Mouse (Mus musculus): ENCODE measurements around the gene Mroh2a. TPM values are rescaled to one million over a fixed set of nuclear protein-coding genes. Genes with fewer than 3 reads are reported as not detected.
"Not testable (repeated sequence)": the region's sequence is repeated elsewhere in the genome, so short reads cannot be mapped to it uniquely, and the experiment has no call there.

Mroh2a gene
- total RNA-seq, 2 experiments from 2014 or later, result 0.30 to 0.43 TPM

DNA sequence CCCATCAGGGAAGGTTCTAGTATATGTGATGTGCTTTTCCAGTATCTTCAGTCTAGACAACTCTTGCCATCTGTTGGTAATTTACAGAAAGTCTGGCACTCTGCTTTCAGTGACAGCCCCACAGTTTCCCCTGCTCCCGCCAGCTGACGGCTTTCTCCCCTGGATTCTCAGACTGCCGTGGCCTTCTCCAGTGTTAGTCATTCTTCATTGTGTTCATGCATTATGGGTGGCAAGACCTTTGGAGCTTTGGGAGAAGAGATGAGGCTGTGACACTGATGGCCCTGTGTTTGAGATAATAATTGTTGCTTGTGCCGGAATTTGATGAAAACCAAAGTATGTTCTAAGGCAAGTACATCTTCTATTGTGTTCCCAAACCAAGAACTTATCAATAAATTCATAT lies 8.2 kb upstream of the Mroh2a start:
- DNase-seq, result no peak

DNA sequence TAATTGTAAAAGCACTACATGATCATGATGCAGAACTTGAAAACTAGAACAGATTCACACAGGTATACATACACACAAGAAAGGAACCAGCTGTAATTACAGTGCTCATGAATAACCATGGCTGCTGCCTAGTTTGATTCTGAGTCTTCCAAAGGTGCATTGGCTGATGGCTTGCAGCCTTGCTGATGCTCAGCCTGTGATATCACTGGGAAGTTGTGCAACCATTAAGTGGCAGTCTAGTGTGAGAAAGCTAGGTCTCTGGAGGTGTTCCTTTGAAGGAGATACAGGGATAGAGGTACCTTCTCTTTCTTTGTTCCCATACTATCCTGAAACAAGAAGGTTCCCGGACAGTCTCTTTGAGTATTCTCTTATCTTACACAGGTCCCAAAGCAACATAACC lies 7.7 kb upstream of the Mroh2a start:
- DNase-seq, result no peak

DNA sequence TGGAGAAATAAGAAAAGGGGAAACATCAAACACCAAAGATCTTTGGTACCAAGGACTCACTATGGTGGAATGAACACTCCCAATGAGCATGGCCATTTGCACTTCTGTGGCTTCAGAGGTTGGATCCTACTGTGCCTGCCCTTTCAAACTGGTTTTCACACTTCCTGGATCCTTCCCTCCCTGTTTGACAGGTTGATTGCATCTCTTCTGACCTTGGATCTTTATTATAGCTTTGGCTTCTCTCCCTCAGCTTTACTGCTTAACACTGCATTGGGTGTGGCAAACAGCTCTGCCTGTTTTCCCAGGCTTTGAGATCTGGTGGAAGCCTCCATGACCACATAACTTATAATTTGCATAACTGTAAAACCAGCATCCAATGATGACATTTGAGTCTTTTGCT lies 6.5 kb upstream of the Mroh2a start:
- no peak for DNase-seq

DNA sequence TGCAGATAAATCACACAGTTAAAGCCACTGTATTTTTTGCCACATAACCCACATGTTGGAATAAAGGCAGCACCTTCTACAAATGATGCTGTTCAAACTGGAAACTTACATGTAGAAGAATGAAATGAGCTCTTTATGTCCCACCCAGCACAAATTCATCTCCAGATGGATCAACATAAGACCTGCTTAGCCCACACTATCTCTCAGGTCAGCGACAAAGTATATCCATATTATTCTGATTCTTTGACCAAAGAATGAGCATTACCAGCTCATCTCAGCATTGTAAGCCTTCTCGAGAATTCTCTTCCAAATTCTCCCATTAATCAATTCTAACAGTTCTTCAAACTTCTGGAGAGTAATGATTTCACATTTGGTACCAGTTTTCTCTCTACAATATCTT lies 4.6 kb upstream of the Mroh2a start:
- DNase-seq, result no peak

- DNase-seq, result not testable (repeated sequence)
Measured at GRCm38 (mm10) chr1:88223011-88223515, 3.7 kb upstream of the Mroh2a start.

GRCm38 (mm10) chr1:88223591-88223990 lies 3.2 kb upstream of the Mroh2a start:
- DNase-seq, result no peak

DNA sequence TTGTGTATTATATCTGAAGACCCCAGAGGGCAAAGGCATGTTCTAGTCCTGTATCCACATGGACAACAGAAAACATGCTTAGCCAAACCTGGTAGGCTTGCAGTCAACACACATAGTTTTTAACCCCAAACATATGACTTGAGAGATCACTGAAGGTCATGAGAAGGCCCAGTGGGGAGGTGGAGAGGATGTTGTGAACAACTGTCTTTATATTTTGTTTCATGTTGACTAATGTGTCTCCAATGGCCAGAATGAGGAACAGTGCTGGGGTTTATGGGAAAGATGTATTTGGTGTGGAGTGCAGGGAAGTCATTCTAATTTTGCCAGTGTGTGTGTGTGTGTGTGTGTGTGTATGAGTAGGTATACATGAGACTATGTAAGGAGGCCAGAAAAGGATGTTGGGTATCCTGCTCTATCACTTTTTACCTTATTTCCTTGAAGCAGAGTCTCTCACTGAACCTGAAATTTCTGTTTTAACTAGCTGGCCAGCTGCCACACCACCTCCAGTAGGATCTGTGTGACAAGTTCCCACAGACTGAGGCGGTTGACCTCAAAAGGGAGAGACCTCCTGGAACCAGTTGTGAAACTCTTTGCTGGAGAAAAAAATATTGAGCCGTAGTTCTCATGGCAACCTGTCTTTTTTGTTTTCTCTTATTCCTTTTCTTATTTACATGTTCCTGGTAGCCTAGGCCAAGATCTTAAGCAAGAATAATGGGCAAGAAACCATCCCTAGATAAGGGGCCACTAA lies 2.6 kb upstream of the Mroh2a start:
- DNase-seq, result peak; percentile 60 to 67

DNA sequence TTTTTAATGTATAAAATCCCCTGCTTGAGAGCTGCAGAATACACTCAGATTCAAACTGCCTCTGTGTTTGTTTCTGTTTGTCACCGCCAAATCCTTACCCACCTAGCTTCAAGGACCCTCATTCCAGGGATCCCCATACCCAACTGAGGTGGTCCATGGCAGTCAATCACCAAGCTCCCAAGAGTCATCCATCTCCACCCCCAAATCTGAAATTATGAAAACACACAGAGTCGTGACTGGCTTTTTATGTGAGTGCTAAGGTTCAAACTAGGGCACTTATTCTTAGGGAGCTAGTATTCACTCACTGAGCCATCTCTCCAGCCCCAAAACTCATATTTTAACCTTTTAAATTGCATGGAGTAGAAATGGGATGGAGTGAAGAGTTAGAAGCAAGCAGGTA lies 1.5 kb upstream of the Mroh2a start:
- not testable (repeated sequence) for DNase-seq

DNA sequence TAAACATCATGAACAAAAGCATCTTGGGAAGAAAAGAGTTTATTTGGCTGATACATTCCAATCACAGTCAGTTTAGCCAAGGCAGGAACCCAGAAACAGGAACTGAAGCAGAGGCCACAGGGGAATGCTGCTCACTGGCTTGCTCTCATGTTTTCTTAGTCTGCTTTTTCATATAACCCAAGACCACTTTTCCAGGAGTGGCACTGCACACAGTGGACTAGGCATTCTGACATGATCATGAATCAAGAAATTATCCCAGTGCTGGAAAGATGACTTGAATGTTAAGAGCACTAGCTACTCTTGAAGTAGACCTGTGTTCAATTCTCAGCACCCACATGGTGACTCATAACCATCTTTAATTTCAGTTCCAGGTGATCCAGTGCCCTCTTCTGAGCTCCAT lies 1.0 kb upstream of the Mroh2a start:
- no peak for DNase-seq

DNA sequence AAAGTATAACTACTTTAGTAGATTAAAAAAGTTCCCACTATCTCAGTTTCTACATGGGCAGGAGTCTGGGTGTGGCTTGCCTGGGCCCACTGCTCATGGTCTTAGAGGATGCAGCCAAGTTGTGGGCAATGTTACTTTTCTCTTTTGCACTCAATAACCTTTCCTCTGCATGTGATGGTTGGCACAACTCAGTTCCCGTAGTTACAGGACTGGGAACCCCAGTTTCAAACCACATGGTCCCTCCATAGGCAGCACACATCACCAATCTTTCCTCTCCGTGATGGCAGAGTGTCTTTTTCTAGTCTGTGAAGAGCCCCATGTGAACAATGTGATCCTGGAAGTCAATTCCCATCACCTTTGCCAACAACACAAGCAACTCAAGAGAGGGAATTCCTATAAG lies 696 bp downstream of the Mroh2a start:
- no peak for DNase-seq

DNA sequence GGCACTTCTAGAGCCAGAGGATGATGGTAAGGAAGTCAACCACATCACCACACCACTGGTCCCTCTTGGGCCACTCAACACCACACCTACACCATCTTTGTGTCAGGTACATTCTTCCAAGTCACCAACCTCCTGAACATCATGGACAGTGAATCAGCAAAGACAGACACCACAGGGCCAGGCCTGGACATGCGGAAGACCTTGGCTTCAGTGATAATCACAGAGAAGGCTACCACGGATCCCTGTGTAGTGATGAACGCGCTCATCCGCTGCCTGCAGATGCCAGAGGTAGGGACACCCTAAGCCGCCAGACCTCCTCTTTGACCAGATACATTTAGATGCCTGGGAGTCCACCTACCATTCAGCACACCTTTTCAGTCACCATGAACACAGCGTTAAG lies 1.3 kb downstream of the Mroh2a start:
- no peak for DNase-seq

GRCm38 (mm10) chr1:88229566-88229965 lies 2.8 kb downstream of the Mroh2a start:
- no peak for DNase-seq

GRCm38 (mm10) chr1:88229986-88230385 lies 3.2 kb downstream of the Mroh2a start:
- no peak for DNase-seq

- DNase-seq, result no peak
Measured at GRCm38 (mm10) chr1:88230421-88230820, 3.6 kb downstream of the Mroh2a start.

DNA sequence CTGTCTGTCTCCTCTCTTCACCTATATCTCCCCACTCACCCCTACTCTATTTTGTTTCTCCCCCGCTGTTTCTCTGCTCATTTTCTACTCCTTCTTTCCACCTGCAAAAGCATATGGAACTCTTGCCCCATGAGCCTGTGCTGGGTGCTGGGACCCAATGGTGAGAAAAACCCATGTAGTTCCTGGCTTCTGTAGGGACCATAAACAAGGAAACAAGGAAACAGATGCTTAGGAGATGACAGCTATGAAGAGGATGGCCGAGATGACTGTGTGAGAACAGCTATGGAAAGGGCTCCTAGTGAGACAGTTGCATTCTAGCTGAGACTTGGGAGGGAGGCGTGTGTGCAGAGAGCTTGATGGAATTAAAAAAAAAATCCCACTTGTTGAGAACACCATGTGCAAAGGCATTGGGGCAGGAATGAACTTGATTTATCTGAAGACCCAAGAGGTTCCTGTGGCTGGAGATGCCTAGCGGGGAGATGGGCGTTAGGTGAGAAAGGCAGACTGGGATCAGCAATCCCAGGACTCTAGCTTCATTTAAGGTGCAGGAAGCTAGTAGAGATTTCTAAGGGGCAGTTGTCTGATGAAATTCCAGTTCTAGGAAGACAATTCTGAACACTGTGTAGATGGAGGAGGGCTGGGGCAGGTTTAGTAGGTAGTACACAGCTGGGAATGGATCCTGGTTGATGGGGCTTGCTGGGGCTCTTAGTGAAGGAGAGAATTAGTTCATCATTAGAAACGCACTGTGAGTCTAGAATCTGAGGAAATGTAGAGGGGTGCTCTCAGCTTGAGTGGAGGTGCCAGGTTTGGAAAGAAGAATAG lies 4.4 kb downstream of the Mroh2a start:
- no peak for DNase-seq

DNA sequence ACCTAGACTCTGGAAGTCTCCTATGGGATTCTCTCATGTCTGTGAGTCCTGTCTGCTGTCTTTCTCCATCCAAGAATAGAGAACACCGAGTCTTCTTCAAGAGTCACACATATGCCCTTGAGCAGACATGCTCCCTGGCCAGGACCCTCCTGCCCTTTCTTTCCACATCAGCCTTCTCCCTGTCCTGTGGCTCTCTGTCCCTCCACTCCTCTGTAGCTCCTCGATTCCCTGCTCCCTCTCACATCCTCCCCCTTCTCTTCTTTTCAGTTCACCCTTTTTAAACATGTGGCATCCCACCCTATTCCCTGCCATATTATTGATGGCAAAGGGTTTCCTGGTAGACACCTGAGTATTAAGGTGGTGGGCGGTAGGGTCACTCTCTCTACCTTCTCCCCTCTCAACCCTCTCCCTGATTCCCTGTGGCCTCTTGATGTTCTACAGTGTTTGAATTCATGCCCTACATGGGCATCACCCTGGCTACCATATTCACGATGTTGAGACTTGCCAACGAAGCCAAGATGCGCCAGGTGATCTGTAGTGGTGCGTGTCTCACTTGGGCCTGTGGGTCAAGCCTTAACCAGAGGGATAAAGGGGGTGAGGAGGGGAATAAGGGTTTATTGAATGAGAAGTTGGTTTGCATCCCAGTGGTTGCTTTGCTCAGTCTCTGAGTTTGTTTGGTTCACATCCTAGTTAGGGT lies 5.2 kb downstream of the Mroh2a start:
- no peak for DNase-seq

DNA sequence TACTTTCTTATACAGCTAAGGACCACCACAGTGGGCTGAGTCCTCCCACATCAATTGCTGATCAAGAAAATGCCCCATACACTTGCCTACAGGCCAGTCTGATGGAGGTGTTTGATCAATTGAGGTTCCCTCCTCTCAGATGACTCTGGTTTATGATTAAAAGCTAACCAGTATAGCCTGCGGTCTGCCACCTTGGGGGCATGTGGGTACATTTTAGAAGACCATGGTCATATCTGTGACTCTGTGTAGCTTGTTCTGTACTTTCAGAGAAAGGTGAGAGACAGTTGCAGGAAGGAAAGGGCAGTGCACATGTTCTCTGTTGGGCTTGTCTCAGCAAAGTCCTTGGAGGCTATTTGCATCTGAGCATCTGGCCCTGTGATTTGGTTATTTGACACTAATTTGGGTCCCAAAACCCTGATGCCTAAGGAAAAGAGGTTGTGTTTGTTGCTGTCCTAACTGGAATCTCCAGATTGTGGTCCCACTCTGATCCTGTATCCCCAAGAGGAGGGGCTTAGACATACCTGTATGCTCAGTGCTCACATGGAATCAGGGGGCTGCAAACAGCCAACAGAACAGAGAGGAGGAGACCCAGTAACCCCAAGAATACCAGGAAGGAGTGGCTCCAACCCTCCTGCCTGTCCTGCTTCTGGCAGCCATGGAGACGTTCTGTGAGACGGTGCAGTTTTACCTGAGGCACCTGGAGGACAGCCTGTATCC lies 6.0 kb downstream of the Mroh2a start:
- no peak for DNase-seq

GRCm38 (mm10) chr1:88233421-88234247 lies 6.8 kb downstream of the Mroh2a start:
- no peak for DNase-seq

DNA sequence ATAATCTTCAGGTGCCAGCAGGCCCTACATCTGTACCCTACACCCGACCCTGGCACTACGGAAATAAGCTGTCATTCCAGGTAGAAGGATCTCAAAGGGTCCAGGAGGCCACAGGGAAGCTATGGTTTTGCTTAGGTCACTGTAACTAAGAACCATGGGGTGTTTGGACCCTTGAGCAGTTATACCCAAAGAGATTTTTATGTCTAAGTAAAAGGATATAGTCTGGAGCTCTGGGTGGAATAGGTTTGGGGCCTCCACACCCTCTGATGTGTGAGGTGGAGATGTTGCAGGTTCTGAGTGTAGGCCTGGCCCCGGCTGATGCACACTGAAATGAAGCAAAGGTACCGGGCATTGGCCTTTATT lies 7.4 kb downstream of the Mroh2a start:
- no peak for DNase-seq

DNA sequence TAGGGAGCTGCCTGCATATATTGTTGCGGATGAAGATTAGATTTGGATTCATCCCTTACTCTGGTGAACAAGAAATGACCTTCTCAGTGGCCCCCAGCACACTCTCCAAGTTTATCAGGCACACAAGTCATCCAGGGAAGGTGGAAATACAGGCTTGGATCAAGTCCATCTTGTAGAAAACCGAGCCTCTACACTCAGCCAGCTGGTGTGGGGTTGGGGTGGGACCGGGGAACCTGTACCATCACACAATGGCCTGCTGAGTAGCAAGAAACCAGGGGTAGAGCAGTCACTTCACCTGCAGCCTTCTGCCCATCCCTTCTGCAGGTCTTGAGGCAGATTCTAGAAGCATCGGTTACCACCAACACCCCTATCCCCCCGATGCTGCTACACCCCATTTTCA lies 7.9 kb downstream of the Mroh2a start:
- DNase-seq, result no peak

All from adrenal gland, postnatal 36 days (tissue).